Mouse (Mus musculus) macrophage (primary cell): ENCODE measurements around the gene Golt1a. TPM values are rescaled to one million over a fixed set of nuclear protein-coding genes. Genes with fewer than 3 reads are reported as not detected.

Experiments used
- H3K27ac ChIP-seq: fragments of 350-480 bp; formaldehyde crosslinking; 2 replicates; pipeline ENCODE4 v1.9.0; 2021
- H3K36me3 ChIP-seq: fragments of 350-480 bp; formaldehyde crosslinking; 2 replicates; pipeline ENCODE4 v1.9.0; 2021; ENCODE audit errors: inconsistent target
- H3K4me3 ChIP-seq: fragments of 350-480 bp; formaldehyde crosslinking; 2 replicates; pipeline ENCODE4 v1.9.0; 2021; ENCODE audit errors: inconsistent target
- H3K79me2 ChIP-seq: fragments of 350-480 bp; formaldehyde crosslinking; 2 replicates; pipeline ENCODE4 v1.9.0; 2021; ENCODE audit errors: inconsistent target
- WGBS: methylation state at CpG from one replicate; pipeline ENCODE4 v1.1.7; 2026; ENCODE audit warnings: inconsistent platforms; ENCODE audit not compliant: missing documents; 5-methylcytosine and 5-hydroxymethylcytosine counted together
- polyA plus RNA-seq: library from polyadenylated mRNA; stranded (reverse); fragments of 250-400 nt; gene quantifications from 3 replicates; pipeline ENCODE4 v1.2.4, GENCODE M21; 2018; ENCODE audit warnings: inconsistent platforms

Gene Golt1a
- polyA plus RNA-seq, 1 experiment from 2014 or later = not detected

GRCm38 (mm10) chr1:133367606-133368488 lies 58.2 kb downstream of the Golt1a start:
- Histone ChIP-seq H3K27ac (no peak overlapping the region), H3K79me2 (no peaks in the 10 kb centered on the region)
- WGBS = 37% methylated on average over 8 of the region's 11 CpGs

GRCm38 (mm10) chr1:133368644-133369043 lies 59.0 kb downstream of the Golt1a start:
- H3K4me3 ChIP-seq = no peak overlapping the region
- 89% methylated on average over 10 of the region's 10 CpGs for WGBS
- H3K36me3 ChIP-seq = no peaks in the 10 kb centered on the region
- no peak overlapping the region for H3K27ac ChIP-seq
- H3K79me2 ChIP-seq = no peaks in the 10 kb centered on the region

More at GRCm38 (mm10) chr1:133367606-133368488, 58.2 kb downstream of the Golt1a start:
- Histone ChIP-seq H3K36me3 (no peaks in the 10 kb centered on the region), H3K4me3 (no peak overlapping the region)

GRCm38 (mm10) chr1:133370352-133370751 lies 60.8 kb downstream of the Golt1a start:
- no peaks in the 10 kb centered on the region for H3K79me2 ChIP-seq
- no peak overlapping the region for H3K27ac ChIP-seq
- WGBS = 76% methylated on average over 4 of the region's 4 CpGs
- H3K36me3 ChIP-seq = no peaks in the 10 kb centered on the region
- H3K4me3 ChIP-seq = no peak overlapping the region

GRCm38 (mm10) chr1:133371431-133371830 lies 61.8 kb downstream of the Golt1a start:
- no peak overlapping the region for H3K4me3 ChIP-seq
- 90% methylated on average over 6 of the region's 6 CpGs for WGBS
- H3K79me2 ChIP-seq = no peaks in the 10 kb centered on the region
- no peaks in the 10 kb centered on the region for H3K36me3 ChIP-seq
- H3K27ac ChIP-seq = no peak overlapping the region

- H3K36me3 ChIP-seq = no peaks in the 10 kb centered on the region
- no peak overlapping the region for H3K27ac ChIP-seq
- WGBS = 68% methylated on average over 8 of the region's 8 CpGs
- no peak overlapping the region for H3K4me3 ChIP-seq
- no peaks in the 10 kb centered on the region for H3K79me2 ChIP-seq
Measured at GRCm38 (mm10) chr1:133372113-133372512, 62.5 kb downstream of the Golt1a start.

Other genes with a start within 250 kb of the Golt1a start
- gene Ppp1r15b, start 178.7 kb upstream of the Golt1a start, polyA plus RNA-seq = 26.8 to 38.2 TPM (median 32.7 TPM) in 3 replicates
- gene Plekha6, start 145.6 kb upstream of the Golt1a start, polyA plus RNA-seq = not detected in 3 replicates
- gene Kiss1, start 12.1 kb downstream of the Golt1a start, polyA plus RNA-seq = not detected in 3 replicates
- not detected in 3 replicates for gene Ren1, start 40.7 kb downstream of the Golt1a start, polyA plus RNA-seq
- not detected in 3 replicates for gene Etnk2, start 53.8 kb downstream of the Golt1a start, polyA plus RNA-seq
- gene Sox13, start 114.6 kb downstream of the Golt1a start, polyA plus RNA-seq = 0.24 to 0.27 TPM in 2 of 3 replicates, not detected in the other